Mouse (Mus musculus) T-helper 2 cell (primary cell): ENCODE data around the gene Car10.

Source experiments
- in situ Hi-C: fragments of 300-600 bp; cut with MboI, MseI; formaldehyde crosslinking; loops from one replicate; pipeline ENCODE4 v1.15.1; 2025; ENCODE audit warnings: high pct_unique_total_duplicates

Car10 gene

GRCm38 (mm10) chr11:93097941-93098828, at the start of gene Car10:
Car10 (plus strand) TSS chr11:93098028.
- in situ Hi-C loops: no loop called here

- in situ Hi-C loops: no loop called here
Measured at GRCm38 (mm10) chr11:93065021-93065420, 32.8 kb upstream of the Car10 start.

DNA sequence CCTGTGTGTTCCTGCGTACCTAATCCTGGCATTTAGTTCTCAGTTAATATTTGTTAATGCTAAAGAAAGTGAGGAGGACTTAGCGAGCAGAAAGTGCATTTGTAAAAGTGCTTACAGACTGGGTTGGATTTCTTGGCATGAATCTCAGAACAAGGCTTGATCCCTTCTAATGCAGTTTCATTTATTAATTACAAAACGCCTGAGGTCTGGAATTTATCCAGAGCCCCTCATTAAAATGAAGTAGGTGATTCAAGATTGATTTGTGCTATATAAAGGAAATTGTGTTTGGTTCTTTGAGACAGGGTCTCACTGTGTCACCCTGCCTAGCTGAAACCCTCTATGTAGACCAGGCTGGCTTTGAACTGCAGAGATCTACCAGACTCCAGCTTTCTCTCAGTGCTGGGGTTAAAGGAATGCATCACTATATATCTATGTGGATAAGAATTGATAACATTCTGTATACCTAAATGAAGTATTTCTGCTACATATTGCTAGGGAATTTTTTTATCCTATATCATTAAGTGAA, 32.1 kb upstream of the Car10 start:
- in situ Hi-C loops: no loop called here

DNA sequence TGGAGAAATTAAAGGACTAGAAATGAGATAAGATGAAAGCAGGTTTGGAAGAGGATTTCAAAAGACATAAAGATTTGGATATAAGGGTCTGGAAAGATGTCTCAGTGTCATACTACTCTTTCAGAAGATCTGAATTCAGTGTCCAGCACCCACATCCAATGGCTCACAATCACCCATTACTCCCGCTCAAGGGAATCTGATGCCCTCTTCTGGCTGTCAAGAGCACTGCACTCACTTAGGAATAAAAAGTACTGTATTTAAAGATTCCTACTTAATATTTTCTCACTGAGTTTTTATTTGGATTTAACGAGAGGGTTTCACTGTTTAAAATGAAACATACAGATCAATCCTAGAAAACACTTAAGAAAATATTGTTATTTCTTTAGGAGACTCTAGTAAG, 2.2 kb upstream of the Car10 start:
- in situ Hi-C loops: no loop called here

DNA sequence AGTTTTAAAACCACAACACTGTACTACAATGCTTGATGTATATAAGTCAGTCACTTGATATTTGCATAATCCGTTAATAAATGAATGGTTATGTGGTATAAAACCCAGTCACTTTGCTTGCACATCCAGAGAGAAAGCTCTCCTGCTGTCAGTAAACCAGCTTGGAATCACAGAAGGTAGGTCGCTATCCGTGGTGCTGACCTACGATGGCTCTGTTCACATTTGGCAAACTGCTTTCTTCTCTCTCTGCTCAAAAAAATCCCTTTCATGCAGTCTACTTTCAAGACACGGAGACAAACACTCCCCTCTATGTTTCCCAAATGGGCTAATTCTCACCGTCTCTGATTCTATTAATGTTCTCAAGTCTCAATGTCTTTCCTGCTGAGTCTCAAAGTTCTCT, 827 bp upstream of the Car10 start:
- in situ Hi-C loops: no loop called here

GRCm38 (mm10) chr11:93097431-93097851, 387 bp upstream of the Car10 start:
- in situ Hi-C loops: no loop called here

- in situ Hi-C loops: no loop called here
Measured at GRCm38 (mm10) chr11:93098933-93099381, 1.1 kb downstream of the Car10 start.

GRCm38 (mm10) chr11:93099431-93100370, 1.9 kb downstream of the Car10 start:
- in situ Hi-C loops: no loop called here

DNA sequence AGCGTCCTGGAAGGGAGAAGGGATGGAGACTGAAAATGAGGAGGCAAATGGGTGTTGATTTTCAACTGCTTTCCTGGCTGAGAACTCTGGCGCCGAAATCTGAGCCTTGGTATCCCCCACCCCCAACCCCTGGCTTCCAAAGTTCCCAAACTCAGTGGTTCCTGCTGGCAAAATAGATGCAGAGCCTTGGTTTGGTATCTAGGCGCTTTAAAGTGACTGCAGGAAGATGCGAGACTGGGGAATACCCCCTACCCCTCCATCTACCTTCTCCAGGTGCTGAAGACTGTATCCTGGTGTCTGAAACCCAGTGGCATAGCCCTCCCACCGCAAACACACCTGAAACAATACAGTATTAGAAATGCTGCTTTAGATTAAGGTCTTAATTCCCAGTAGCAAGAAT, 2.8 kb downstream of the Car10 start:
- in situ Hi-C loops: no loop called here

GRCm38 (mm10) chr11:93101106-93101505, 3.3 kb downstream of the Car10 start:
- in situ Hi-C loops: no loop called here

DNA sequence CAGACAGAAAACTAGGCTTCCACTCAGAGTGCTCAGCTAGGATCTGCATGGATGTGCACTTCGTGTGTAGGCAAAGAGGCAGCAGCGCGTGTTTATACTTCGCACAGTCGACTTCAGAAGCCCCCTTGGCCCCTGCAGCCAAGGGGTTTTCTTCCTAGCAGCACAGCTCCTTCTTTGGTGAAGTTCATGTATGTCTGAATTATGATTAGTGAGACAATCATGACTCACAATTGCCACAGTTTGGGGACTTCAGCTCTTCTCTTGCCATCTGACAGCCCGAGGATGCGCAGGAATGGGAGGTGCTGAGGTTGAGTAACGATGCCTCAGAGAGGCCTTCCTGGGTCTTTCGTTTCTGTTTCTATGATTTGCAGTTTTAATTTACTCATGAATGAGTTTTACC, 4.5 kb downstream of the Car10 start:
- in situ Hi-C loops: no loop called here

DNA sequence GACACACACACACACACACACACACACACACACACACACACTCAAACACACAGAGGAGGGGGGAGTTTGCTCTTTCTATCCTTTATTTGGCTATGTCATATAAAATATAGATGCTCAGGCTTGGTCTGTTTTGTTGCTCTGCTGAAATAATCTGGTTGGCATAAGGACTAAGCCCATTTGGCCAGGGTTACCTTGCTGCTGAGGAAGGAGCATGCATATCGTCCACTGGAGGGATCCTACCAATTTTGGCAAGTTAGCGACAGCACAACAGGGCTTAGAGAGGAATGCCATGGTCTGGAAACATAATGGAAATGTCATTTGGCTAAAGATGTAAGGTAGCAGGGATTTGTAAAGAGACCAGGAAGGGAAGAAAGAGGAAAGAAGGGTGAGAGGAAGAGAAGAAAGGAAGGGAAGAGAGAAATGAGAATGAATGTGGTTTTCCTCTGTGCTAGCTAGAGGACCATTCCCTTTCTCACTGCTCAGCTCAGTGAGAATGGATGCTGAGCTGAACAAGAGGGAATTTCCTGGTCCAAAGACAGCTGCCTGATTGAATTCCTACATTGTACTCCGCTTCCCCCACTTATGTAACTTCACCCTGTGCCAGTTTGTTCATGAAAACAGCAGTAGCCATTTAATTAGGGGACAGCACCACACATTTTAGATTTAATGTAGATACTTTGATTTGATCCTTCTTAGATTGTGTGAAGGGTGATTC, 5.4 kb downstream of the Car10 start:
- in situ Hi-C loops: no loop called here

DNA sequence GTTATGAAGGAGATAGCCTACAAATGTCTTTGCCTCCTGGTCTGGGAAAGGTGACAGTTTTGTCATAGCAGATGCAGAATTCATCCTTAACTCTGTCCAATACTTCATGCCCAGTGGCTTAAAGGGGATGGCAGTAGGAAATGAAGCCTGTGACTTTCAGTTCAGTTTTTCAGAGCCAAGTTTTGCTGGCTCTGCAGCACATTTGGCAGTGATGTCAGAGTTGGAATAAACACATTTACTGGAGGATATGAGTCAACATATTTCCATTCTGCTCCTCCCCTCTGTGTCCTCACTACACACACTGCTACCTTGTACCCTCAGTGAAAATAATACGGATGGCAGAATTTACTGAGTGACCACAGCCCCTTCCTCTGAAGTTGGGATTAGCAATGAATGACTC, 11.6 kb downstream of the Car10 start:
- in situ Hi-C loops: no loop called here

DNA sequence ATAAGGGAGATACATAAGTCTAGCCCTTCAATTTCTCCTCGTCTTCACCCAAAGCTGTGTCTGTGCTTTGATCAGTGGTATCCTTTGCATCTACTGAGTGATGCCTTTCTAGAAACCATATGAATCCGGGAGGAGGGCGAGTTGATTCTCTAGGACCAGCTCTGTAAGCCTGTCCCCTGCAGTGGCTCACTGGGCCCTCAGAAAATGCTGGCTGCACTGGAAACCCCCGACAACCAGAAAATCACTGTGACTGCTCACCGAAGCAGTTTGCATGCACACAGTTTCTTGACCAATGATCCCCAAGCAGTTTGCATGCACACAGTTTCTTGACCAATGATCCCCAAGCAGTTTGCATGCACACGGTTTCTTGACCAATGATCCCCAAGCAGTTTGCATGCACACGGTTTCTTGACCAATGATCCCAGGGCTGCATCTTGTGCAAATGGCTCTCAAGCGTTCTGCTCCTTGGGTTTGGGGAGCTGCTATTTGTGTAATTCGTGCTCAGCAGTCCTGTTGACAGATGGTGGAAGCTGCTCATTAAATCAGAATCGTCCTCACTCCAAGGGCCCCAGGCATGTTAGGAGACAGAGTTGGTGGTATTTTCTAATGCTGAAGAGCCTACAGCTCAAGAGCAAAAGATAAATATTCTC, 23.1 kb downstream of the Car10 start:
- in situ Hi-C loops: no loop called here

GRCm38 (mm10) chr11:93123691-93124090, 25.9 kb downstream of the Car10 start:
- in situ Hi-C loops: no loop called here

DNA sequence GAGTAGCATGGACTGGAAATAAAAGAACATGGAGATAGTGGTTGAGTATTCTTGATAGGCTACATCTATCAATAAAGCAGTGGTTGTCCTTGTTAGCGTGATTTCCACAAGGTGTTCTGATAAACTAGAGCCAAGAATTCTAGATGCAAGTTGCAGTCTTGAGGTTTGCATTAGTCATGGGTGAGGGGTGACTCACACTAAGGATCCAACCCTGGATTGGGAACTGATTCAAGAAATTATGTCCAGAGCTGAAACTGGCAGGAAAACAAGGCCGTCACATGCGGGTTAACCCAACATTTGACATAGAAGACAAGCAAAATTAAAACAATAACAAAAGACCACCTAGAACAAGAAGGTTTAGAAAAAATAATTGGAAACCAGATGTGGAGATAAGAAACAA, 28.6 kb downstream of the Car10 start:
- in situ Hi-C loops: no loop called here

DNA sequence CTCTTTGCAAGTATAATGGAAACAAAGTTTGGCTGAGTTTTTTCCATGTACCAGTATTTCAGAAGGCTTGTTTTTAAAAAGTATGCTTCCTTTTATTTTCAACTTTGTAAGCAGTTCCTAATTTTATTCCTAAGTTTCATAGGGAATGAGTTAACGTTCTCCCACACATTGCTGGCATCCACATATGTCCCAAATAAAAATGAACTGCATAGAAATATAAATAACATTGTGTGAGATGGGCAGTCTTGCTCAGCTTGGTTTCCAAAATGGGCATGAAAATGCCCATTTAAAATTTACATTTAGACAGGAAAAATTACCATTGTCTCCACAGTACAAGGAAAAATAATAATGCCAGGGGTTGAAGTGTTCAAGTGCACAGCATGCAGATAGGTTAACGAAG, 30.7 kb downstream of the Car10 start:
- in situ Hi-C loops: no loop called here

DNA sequence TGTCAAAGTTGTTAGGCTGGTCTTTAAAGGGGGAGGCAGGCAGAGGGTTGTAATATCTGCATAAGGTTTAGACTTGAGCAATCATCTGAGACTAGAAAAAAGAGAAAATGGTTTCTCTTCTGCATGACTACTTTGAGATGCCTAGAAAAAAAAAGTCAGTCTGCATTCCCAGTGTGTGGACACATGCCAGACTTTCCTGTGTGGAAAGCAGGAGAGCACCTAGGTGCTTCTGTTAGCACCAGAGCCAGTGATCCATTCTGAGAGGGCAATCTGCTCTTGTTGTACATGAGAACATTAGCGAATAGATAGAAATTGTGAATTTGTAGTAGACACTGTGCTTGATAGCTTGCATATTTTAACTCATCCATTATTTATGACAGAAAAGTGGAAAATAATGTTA, 40.0 kb downstream of the Car10 start:
- in situ Hi-C loops: loop anchor here (10.0 kb wide), 1 partner anchor 687 kb away; no protein-coding TSS in a partner anchor

DNA sequence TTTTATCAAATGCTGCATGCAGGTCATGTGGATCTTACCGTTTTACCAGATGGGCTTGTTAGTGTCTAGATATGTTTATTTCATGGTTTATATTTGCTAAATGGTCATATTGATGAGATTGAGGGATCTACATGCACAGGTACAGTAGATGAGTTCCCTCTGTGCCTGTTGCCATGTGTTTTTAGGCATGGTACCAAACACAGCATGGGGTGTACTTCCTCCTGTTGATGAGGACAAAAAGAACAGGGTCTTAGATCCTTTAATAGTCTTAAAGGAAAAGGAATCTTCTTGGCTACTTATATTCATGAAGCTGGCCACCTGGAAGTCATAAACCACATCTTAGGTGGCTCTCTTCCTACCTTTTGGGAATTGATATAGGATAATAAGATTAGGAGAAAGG, 43.9 kb downstream of the Car10 start:
- in situ Hi-C loops: no loop called here

- in situ Hi-C loops: no loop called here
Measured at GRCm38 (mm10) chr11:93144544-93144943, 46.7 kb downstream of the Car10 start.

- in situ Hi-C loops: no loop called here
Measured at GRCm38 (mm10) chr11:93154910-93155309, 57.1 kb downstream of the Car10 start.
